Mouse (Mus musculus) stomach, embryonic 16.5 days (tissue): ENCODE results near the gene Lrp5. TPM values are rescaled to one million over a fixed set of nuclear protein-coding genes. Genes with fewer than 3 reads are reported as not detected.

Experiments used
- ATAC-seq: fragments of 200-750 bp; cut with Nextera tagmentation; 2 replicates; pipeline ENCODE4 v1.8.0; 2017; ENCODE audit warnings: moderate number of reproducible peaks, moderate TSS enrichment; ENCODE audit not compliant: insufficient read depth, low FRiP score
- H3K27ac ChIP-seq: fragments of 300-500 bp; sonication (generic); 2 replicates; pipeline ENCODE4 v1.5.1; 2014; ENCODE audit warnings: low read length
- H3K27me3 ChIP-seq: fragments of 300-500 bp; sonication (generic); 2 replicates; pipeline ENCODE4 v1.6.1; 2014; ENCODE audit warnings: low read length, control low read depth, mixed read lengths; ENCODE audit not compliant: control insufficient read depth, insufficient read depth
- H3K36me3 ChIP-seq: fragments of 300-500 bp; sonication (generic); 2 replicates; pipeline ENCODE4 v1.6.1; 2014; ENCODE audit warnings: low read length; ENCODE audit not compliant: control insufficient read depth, insufficient read depth
- H3K4me1 ChIP-seq: fragments of 300-500 bp; sonication (generic); 2 replicates; pipeline ENCODE4 v1.6.1; 2014; ENCODE audit warnings: low read length, control low read depth, mixed read lengths; ENCODE audit not compliant: control insufficient read depth, insufficient read depth
- H3K4me2 ChIP-seq: fragments of 300-500 bp; sonication (generic); 2 replicates; pipeline ENCODE4 v1.6.1; 2014; ENCODE audit warnings: low read depth, low read length, mixed read lengths
- H3K4me3 ChIP-seq: fragments of 300-500 bp; sonication (generic); replicated peaks from 2 replicates; pipeline ENCODE4 v1.5.1; 2014; ENCODE audit warnings: mild to moderate bottlenecking, low read length
- H3K9ac ChIP-seq: fragments of 300-500 bp; sonication (generic); 2 replicates; pipeline ENCODE4 v1.6.1; 2014; ENCODE audit warnings: low read length
- H3K9me3 ChIP-seq: fragments of 300-500 bp; sonication (generic); replicated peaks from 2 replicates; pipeline ENCODE4 v1.6.1; 2016; ENCODE audit warnings: low read length, control low read depth; ENCODE audit not compliant: control insufficient read depth
- WGBS: fragments of 180-500 bp; shearing (Covaris S2); extraction: QIAGEN DNeasy Blood & Tissue Kit; methylation state at CpG from one replicate; pipeline ENCODE4 v1.1.7; 2014; 5-methylcytosine and 5-hydroxymethylcytosine counted together
- polyA plus RNA-seq: library from polyadenylated mRNA; unstranded; fragments of >200 nt; fragmentation: Nextera tagmentation; extraction: Ambion mirVana; gene quantifications from 2 replicates; pipeline ENCODE4 v1.2.1, GENCODE M21; 2015

Gene Lrp5
- polyA plus RNA-seq, 1 experiment from 2014 or later = 5.5 TPM

DNA sequence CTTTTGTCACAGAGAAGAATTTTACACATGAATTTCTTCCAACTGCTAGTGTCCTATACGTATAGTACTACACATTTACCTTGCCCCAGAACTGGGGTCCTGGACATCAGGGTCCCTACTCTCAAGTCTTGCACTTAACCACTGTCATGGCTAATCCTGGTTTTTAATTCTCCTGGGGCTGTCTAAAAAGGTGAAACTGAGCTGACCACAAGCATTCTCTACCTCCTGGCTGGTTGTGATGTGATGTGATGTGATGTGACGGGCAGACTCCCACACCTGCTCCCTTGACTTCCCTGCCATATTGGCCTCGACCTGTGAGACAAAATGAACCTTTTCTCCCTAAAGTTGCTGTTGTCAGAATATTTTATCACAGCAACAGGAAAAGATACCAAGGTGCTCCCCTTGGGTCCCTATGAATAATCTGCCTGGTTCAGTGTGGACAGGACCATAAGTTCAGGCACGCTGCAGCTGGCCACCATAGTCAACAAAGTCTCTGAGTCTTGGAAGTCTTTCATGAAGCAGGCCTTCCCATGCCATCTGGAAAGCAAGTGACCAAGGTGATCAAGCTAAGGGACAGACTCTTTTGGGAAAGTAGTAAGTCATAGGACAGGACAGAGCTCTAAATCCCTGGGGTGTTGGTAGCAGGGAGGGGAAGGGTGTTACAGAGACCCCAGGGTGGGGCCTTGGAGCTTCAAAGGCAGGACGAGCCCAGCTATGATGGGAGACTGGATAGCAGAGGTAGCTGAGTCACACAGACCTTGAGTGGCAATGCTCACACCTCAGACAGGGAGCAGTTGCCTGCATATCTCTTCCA lies 109.7 kb downstream of the Lrp5 start:
- Histone ChIP-seq H3K9ac (0 out of 2 replicates have a peak overlapping the region, but pooled peaks have one; percentile 26), H3K27me3 (no peaks in the 10 kb centered on the region), H3K9me3 (no peaks in the 10 kb centered on the region), H3K4me2 (peak overlapping the region; percentile 48), H3K4me1 (peaks cover 21% of the 10 kb centered on the region), H3K4me3 (peak overlapping the region; percentile 95), H3K36me3 (no peaks in the 10 kb centered on the region; the same call in 1 of the 2 replicates), H3K27ac (peak overlapping the region; percentile 96)
- ATAC-seq = no peak
- 74% methylated on average over 5 of the region's 5 CpGs for WGBS

DNA sequence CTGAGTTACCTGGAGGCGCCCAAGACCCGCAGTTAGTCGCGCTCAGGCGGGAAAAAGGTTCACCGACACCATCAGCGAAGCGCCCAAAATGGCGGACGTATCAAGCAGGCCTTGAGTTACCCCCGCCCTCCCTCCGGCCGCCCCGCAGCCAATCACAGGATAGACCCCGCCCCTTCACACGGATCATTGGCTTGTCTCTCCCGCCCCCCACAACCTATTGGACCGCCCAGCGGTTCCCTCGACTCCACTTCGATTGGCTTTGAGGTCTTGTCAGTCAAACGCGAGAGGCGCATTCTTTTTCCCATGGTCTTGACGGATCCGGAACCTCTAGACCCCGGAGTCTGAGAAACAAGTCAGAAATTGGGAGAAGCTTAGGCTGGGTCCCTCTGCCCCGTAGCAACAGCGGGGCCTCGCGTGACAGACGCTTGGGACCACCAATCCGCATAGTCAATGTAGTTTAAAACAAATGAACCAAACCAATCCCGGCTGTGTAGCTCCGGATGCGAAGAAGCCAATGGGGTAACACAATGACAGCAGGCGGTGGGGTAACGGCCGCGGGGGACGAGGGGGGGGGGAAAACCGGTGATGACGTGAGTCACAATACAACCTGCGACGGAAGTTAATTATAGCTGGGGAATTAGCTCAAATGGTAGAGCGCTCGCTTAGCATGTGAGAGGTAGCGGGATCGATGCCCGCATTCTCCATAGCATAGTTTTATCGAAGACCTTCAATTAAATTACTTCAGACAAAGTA lies 110.6 kb downstream of the Lrp5 start, which contains the start of gene Ppp6r3:
Gene Ppp6r3 (minus strand): TSS at position 118 of the 753 bp plus-strand sequence.
- H3K27me3 ChIP-seq = no peaks in the 10 kb centered on the region
- H3K4me3 ChIP-seq = peak within 1 kb of the TSS; percentile 95
- under 1% methylated on average over 51 of the region's 51 CpGs for WGBS
- peak within 1 kb of the TSS; percentile 97 for H3K9ac ChIP-seq
- H3K4me2 ChIP-seq = peak within 1 kb of the TSS; percentile 90
- peaks cover 21% of the 10 kb centered on the region for H3K4me1 ChIP-seq
- no peaks in the 10 kb centered on the region for H3K9me3 ChIP-seq
- H3K36me3 ChIP-seq = no peaks in the 10 kb centered on the region; the same call in 1 of the 2 replicates
- H3K27ac ChIP-seq = peak within 1 kb of the TSS; percentile 96
- ATAC-seq = peak; percentile 98

DNA sequence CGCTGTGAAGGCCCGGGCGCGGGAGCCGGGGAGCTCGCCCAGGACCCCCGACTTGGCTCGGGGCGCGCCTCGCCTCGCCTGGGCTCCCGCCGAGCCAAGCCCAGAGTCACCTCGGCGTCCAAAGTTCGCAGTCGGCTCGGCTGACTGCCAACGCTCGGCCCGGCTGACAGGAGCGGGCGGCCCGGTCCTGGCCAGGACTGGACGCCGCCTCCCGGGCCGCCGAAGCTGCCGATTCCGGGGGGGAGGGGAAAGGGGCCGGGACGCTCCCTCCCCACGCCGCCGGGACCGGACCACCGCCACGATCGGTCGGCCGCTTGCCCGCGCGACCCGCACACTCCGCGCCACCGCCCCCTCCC lies 111.1 kb downstream of the Lrp5 start:
- no peaks in the 10 kb centered on the region; the same call in 1 of the 2 replicates for H3K36me3 ChIP-seq
- H3K4me3 ChIP-seq = peak overlapping the region; percentile 95
- peak overlapping the region; percentile 90 for H3K4me2 ChIP-seq
- H3K27me3 ChIP-seq = no peaks in the 10 kb centered on the region
- peaks cover 21% of the 10 kb centered on the region for H3K4me1 ChIP-seq
- peak overlapping the region; percentile 97 for H3K9ac ChIP-seq
- 0% methylated on average over 42 of the region's 50 CpGs for whole genome bisulfite sequencing
- no peaks in the 10 kb centered on the region for H3K9me3 ChIP-seq
- peak; percentile 41 for ATAC-seq
- H3K27ac ChIP-seq = peak overlapping the region; percentile 96

DNA sequence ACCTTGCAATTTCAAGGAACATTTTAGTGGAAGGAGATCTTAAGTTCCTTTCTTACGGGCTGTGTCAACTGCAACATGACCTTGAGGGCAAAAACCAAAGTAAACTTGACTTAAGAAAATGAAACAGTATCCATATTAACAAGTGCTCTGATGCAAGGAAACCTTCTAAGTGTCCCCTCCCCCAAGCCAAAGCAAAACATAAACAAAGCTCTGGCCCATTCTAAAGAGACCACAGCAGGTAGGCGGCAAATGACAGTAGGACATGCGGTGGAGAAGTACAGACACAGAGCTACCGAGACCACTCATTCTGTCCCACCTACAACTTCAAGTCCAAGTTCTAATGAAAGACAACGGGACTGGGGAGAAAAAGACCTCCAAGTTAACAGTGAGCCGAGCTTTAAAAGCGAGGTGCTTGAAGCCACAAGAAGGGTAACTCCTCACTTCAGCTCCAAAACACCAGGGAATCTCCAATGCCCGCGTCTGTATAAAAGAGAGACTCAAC lies 111.7 kb downstream of the Lrp5 start:
- H3K27ac ChIP-seq = peak overlapping the region; percentile 96
- H3K4me2 ChIP-seq = peak overlapping the region; percentile 90
- H3K36me3 ChIP-seq = no peaks in the 10 kb centered on the region; the same call in 1 of the 2 replicates
- no peak for ATAC-seq
- peak overlapping the region; percentile 95 for H3K4me3 ChIP-seq
- 1% methylated on average over 9 of the region's 9 CpGs for WGBS
- H3K27me3 ChIP-seq = no peaks in the 10 kb centered on the region
- peaks cover 21% of the 10 kb centered on the region for H3K4me1 ChIP-seq
- H3K9me3 ChIP-seq = no peaks in the 10 kb centered on the region
- peak overlapping the region; percentile 97 for H3K9ac ChIP-seq

DNA sequence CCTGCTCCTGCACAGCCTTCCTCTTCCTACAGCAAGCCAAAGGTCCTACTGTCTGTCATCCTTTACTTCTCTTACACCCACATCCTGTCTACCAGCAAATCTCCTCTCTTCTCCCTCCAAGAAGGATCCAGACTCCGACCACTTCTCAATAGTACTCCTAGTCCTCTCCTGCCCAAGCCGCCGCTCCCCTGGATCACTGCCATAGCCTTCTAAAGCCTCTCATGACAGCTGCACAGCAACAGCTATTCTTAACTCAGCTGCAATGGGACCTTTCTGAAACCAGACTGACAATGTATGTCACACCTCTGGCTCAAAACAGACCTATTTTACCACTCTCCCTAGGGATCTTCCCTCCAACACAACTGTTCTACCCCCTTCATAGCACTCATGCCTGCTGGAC lies 122.1 kb downstream of the Lrp5 start:
- 88% methylated on average over 3 of the region's 3 CpGs for WGBS

DNA sequence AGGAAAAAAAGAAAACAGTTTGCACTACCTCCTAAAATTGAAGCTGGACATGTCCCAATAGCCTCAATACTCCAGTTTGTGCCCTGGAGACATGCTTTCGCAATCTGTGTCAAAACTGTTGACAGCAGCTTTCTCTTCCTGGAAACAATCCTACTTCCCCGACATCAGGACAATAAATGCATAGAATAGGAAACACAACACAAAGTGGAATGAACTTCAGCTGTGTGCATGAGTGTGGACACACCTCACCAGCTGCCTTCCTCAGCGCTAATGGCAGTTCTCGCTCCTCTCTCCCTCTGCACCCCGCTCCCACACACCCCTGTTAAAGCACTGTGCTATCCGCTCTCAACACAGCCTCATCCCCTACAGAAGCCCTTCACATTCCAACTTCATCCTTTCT lies 123.6 kb downstream of the Lrp5 start:
- WGBS = 87% methylated on average over 6 of the region's 6 CpGs
- no peaks in the 10 kb centered on the region for H3K9me3 ChIP-seq
- no peak overlapping the region for H3K4me2 ChIP-seq
- H3K4me1 ChIP-seq = 0 out of 2 replicates have a peak, but pooled peaks cover 6% of the 10 kb centered on the region
- H3K4me3 ChIP-seq = no peak overlapping the region
- ATAC-seq = no peak
- H3K36me3 ChIP-seq = no peaks in the 10 kb centered on the region
- no peaks in the 10 kb centered on the region for H3K27me3 ChIP-seq
- H3K27ac ChIP-seq = no peak overlapping the region
- H3K9ac ChIP-seq = no peak overlapping the region

More for the DNA sequence above, 122.1 kb downstream of the Lrp5 start:
- Histone ChIP-seq H3K4me2 (no peak overlapping the region), H3K4me1 (peaks cover 17% of the 10 kb centered on the region; the same call in 1 of the 2 replicates), H3K9ac (no peak overlapping the region), H3K36me3 (no peaks in the 10 kb centered on the region), H3K4me3 (no peak overlapping the region), H3K9me3 (no peaks in the 10 kb centered on the region), H3K27ac (no peak overlapping the region), H3K27me3 (no peaks in the 10 kb centered on the region)
- no peak for ATAC-seq

DNA sequence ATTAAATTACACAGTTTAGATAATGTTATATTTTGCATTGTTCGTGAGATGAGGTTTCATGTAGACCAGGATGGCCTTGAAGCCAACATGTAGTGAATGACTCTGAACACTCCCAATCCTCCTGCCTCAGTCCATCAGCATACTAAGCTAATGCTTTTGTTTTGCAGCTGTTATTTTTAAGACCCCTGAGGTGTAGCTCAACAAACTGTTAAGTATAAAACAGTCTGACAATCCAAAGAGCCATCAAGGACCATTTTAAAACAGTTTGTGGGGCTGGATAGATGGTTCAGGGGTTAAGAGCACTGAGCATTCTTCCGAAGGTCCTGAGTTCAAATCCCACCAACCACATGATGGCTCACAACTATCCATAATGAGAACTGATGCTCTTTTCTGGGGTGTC lies 124.1 kb downstream of the Lrp5 start:
- Histone ChIP-seq H3K9me3 (no peaks in the 10 kb centered on the region), H3K4me1 (0 out of 2 replicates have a peak, but pooled peaks cover 5% of the 10 kb centered on the region), H3K36me3 (no peaks in the 10 kb centered on the region), H3K27ac (no peak overlapping the region), H3K4me2 (no peak overlapping the region), H3K9ac (no peak overlapping the region), H3K4me3 (no peak overlapping the region), H3K27me3 (no peaks in the 10 kb centered on the region)
- ATAC-seq = no peak
- 88% methylated on average over 2 of the region's 2 CpGs for WGBS

DNA sequence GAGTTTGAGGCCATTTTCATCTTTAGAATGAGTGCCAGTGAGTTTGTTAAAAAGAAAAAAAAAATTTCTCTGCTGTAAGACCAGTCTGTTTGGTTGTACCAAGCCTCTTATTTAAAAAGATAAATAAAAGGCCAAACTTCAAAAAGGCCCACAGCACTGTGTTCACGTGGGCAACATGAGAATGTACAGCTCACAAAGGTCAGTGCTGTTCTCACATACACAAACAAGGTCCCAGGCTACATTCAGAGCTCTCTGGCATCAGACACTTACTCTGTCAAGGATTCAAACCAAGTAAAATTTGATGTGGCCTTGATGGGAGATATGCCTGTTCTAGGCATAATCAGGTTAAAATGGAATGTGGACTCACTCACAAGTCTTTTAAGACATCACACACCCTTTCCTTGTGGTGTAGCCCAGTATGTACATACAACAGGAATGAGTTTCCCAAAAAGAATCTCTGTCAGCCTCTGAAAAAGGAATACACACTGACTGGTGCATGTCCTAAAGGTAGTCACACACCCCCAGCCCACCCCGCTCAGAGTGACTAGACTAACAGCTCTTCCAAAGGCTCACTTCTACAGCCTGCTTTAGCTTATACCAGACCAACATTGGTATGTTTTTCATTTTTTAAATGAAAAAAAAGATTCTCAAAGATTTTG lies 130.1 kb downstream of the Lrp5 start:
- Histone ChIP-seq H3K36me3 (no peaks in the 10 kb centered on the region), H3K27ac (no peak overlapping the region), H3K27me3 (no peaks in the 10 kb centered on the region), H3K4me3 (no peak overlapping the region), H3K9me3 (no peaks in the 10 kb centered on the region), H3K4me2 (no peak overlapping the region), H3K4me1 (no peaks in the 10 kb centered on the region; the same call in 1 of the 2 replicates), H3K9ac (no peak overlapping the region)
- 68% methylated on average over 2 of the region's 2 CpGs for WGBS
- no peak for ATAC-seq
